Mouse (Mus musculus) intestine, postnatal 0 days (tissue): ENCODE results near the gene Aktip. TPM values are rescaled to one million over a fixed set of nuclear protein-coding genes. Genes with fewer than 3 reads are reported as not detected.

Experiments used
- ATAC-seq: fragments of 200-750 bp; cut with Nextera tagmentation; 2 replicates; pipeline ENCODE4 v1.8.0; 2017; ENCODE audit warnings: mild to moderate bottlenecking, moderate TSS enrichment, moderate library complexity
- H3K27ac ChIP-seq: fragments of 300-500 bp; sonication (generic); 2 replicates; pipeline ENCODE4 v1.5.1; 2014; ENCODE audit warnings: mild to moderate bottlenecking, low read depth, low read length, moderate library complexity
- H3K27me3 ChIP-seq: fragments of 300-500 bp; sonication (generic); replicated peaks from 2 replicates; pipeline ENCODE4 v1.6.1; 2014; ENCODE audit warnings: low read length, mixed read lengths; ENCODE audit not compliant: control insufficient read depth, insufficient read depth
- H3K36me3 ChIP-seq: fragments of 300-500 bp; sonication (generic); 2 replicates; pipeline ENCODE4 v1.6.1; 2014; ENCODE audit warnings: mild to moderate bottlenecking, moderate library complexity; ENCODE audit not compliant: control insufficient read depth, insufficient read depth
- H3K4me1 ChIP-seq: fragments of 300-500 bp; sonication (generic); replicated peaks from 2 replicates; pipeline ENCODE4 v1.6.1; 2014; ENCODE audit warnings: antibody characterized with exemption, low read length, mixed read lengths; ENCODE audit not compliant: control insufficient read depth, insufficient read depth
- H3K4me2 ChIP-seq: fragments of 300-500 bp; sonication (generic); replicated peaks from 2 replicates; pipeline ENCODE4 v1.6.1; 2014; ENCODE audit warnings: low read depth, mild to moderate bottlenecking, moderate library complexity
- H3K4me3 ChIP-seq: fragments of 300-500 bp; sonication (generic); 2 replicates; pipeline ENCODE4 v1.5.1; 2014; ENCODE audit warnings: low read depth, low read length
- H3K9ac ChIP-seq: fragments of 300-500 bp; sonication (generic); 2 replicates; pipeline ENCODE4 v1.6.1; 2014; ENCODE audit warnings: mild to moderate bottlenecking, low read depth, low read length
- H3K9me3 ChIP-seq: fragments of 300-500 bp; sonication (generic); 2 replicates; pipeline ENCODE4 v1.6.1; 2016; ENCODE audit warnings: mixed run types; ENCODE audit not compliant: control insufficient read depth
- CTCF ChIP-seq: sonication (generic); IDR thresholded peaks from 2 replicates; pipeline ENCODE4 v1.5.1; 2016; ENCODE audit warnings: low read depth, mild to moderate bottlenecking, control low read depth, antibody characterized with exemption, moderate library complexity
- WGBS: fragments of 180-500 bp; shearing (Covaris S2); extraction: QIAGEN DNeasy Blood & Tissue Kit; methylation state at CpG from one replicate; pipeline ENCODE4 v1.1.7; 2014; 5-methylcytosine and 5-hydroxymethylcytosine counted together
- polyA plus RNA-seq: library from polyadenylated mRNA; unstranded; fragments of >200 nt; fragmentation: Nextera tagmentation; extraction: Ambion mirVana; gene quantifications from 2 replicates; pipeline ENCODE4 v1.2.1, GENCODE M21; 2015

The Aktip gene
- polyA plus RNA-seq, 1 experiment from 2014 or later: 29.1 TPM

DNA sequence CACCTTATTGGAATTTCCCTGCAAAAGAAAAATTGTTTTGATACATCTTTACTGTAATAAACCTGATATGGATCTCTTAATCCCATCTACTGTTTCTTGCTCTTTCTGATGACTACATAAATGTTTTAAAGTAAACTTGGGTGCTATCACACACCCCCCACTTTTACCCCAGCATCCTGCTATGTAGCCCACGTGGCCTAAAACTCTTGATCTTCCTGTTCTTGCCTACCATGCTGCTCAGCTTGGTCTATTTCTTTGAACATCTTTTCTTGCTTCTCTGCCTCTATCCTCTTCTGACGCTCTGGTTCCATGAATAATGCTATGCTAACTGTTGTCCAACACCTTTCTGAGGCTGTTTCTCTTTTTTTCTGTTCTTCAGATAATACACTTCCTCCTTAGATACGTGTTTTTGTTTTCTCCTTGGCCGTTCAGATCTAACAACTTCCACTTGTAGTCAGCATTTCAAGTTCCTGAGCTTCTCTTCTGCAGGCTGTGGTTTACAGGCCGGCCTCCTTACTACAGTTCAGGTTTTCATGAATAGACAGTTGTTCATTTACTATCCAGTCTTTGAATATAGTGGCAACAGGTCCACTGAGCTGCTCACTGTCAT lies 87.8 kb downstream of the Aktip start:
- TF ChIP-seq CTCF: no peak
- Histone ChIP-seq H3K27me3 (no peaks in the 10 kb centered on the region), H3K4me3 (no peak overlapping the region), H3K27ac (no peak overlapping the region), H3K36me3 (peaks cover 41% of the 10 kb centered on the region), H3K4me2 (no peak overlapping the region), H3K9ac (no peak overlapping the region), H3K9me3 (no peaks in the 10 kb centered on the region), H3K4me1 (no peaks in the 10 kb centered on the region)
- WGBS: 81% methylated on average over 5 of the region's 5 CpGs
- ATAC-seq: no peak

DNA sequence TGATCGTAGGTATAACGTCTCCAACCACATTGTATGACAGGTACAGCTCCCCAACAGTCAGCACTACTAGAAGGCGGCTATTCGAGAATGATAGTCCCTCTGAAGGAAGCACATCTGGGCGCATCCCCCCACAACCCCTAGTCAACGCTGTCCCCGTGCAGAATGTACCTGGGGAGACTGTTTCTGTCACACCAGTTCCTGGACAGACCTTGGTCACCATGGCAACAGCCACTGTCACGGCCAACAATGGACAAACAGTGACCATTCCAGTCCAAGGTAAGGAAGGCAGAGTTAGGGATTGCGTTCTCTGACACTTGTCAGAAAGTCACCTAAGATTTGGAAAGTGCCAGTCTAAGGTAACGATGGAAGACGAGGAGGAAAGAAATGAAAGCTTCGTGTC lies 93.5 kb downstream of the Aktip start:
- H3K9ac ChIP-seq: no peak overlapping the region
- peaks cover 31% of the 10 kb centered on the region for H3K36me3 ChIP-seq
- 83% methylated on average over 12 of the region's 12 CpGs for WGBS
- no peaks in the 10 kb centered on the region for H3K9me3 ChIP-seq
- H3K4me2 ChIP-seq: no peak overlapping the region
- TF ChIP-seq CTCF: no peak
- no peak overlapping the region for H3K27ac ChIP-seq
- H3K27me3 ChIP-seq: no peaks in the 10 kb centered on the region
- ATAC-seq: no peak
- no peak overlapping the region for H3K4me3 ChIP-seq
- no peaks in the 10 kb centered on the region for H3K4me1 ChIP-seq

DNA sequence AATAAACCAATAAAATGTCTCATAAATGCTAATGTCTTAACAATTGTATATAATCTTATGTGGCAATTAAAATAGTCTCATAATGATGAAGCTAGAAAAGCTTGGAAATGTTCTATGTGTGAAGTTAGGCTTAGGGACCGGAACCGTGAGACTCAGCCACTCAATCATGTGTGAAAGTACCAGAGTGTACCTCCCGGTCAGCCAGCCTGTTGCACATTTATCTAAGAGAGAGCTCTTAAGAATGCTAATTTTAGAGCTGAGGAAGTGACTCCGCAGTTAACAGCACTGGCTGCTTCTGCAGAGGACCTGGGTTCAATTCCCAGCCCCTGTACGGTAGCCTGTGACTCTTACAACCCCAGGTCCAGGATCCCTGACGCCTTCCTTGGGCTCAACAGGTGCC lies 101.7 kb downstream of the Aktip start:
- Histone ChIP-seq H3K27me3 (no peaks in the 10 kb centered on the region), H3K9me3 (no peaks in the 10 kb centered on the region), H3K9ac (no peak overlapping the region), H3K4me2 (no peak overlapping the region), H3K27ac (no peak overlapping the region), H3K36me3 (peaks cover 50% of the 10 kb centered on the region), H3K4me3 (no peak overlapping the region), H3K4me1 (no peaks in the 10 kb centered on the region)
- no peak for TF ChIP-seq CTCF
- ATAC-seq: no peak
- WGBS: 89% methylated on average over 6 of the region's 6 CpGs

DNA sequence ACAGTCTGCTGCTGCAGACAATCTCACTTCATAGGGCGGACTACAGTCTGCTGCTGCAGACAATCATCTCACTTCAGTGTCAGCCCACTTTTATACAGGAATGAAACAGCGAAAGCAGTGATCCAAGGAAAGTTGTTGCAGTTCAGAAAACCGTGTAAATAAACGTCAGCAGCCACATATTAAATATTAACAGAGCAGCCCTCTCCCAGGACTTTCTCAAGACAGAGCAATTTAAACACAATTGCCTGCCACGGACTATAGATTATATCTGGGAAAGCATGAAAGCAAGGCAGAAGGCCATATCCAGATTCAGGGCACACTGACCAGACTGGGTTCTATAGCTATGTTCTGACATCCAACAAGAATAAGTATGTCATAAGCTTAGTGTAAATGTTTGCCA lies 105.6 kb downstream of the Aktip start:
- 50% methylated on average over 5 of the region's 5 CpGs for WGBS

DNA sequence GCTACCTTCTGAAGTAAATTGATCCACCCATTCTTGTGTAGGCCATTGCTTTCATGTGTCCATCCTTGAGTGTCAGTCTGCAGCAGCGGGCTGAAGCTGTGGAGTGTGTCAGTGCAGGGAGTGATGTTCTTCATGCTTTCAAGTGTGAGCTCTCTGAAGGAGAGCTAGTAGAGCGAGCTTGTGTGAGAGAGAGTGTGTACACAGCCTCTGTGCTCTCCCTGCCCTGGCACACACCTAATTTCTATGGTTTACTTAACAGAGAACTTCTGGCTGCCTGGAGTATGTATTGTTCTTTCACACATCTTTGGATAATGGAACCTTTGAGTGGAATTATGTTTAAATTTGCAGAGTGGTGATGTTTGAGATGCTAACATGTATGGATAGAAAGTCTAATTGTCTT lies 110.2 kb downstream of the Aktip start:
- TF ChIP-seq CTCF: no peak
- Histone ChIP-seq H3K4me1 (no peaks in the 10 kb centered on the region), H3K9me3 (no peaks in the 10 kb centered on the region), H3K27me3 (no peaks in the 10 kb centered on the region), H3K4me3 (no peak overlapping the region), H3K4me2 (no peak overlapping the region), H3K9ac (no peak overlapping the region), H3K36me3 (peaks cover 60% of the 10 kb centered on the region), H3K27ac (no peak overlapping the region)
- WGBS: 82% methylated on average over 2 of the region's 2 CpGs
- ATAC-seq: no peak

More for the DNA sequence above, 105.6 kb downstream of the Aktip start:
- TF ChIP-seq CTCF: no peak
- Histone ChIP-seq H3K27me3 (no peaks in the 10 kb centered on the region), H3K4me3 (no peak overlapping the region), H3K4me2 (no peak overlapping the region), H3K9ac (no peak overlapping the region), H3K9me3 (no peaks in the 10 kb centered on the region), H3K27ac (no peak overlapping the region), H3K4me1 (no peaks in the 10 kb centered on the region), H3K36me3 (peaks cover 58% of the 10 kb centered on the region)
- ATAC-seq: no peak

DNA sequence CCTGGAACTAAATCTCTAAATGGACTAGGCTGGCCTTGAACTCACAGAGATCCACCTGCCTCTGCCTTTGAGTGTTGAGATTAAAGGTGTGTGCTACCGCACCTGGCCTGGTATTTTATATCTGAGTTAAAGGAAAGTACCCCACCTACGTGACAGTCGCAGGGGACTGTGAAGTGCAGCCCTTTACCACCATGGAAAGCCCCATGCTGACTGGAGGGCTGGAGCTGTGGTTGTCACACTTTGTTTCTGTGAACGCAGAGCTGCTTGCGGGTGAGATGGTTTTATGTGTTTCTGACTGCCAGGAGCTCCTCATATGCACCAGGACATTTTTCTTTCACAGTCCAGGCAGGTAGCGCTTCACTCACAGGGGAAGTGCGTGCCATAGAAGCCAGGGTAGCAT lies 111.3 kb downstream of the Aktip start:
- H3K27ac ChIP-seq: no peak overlapping the region

DNA sequence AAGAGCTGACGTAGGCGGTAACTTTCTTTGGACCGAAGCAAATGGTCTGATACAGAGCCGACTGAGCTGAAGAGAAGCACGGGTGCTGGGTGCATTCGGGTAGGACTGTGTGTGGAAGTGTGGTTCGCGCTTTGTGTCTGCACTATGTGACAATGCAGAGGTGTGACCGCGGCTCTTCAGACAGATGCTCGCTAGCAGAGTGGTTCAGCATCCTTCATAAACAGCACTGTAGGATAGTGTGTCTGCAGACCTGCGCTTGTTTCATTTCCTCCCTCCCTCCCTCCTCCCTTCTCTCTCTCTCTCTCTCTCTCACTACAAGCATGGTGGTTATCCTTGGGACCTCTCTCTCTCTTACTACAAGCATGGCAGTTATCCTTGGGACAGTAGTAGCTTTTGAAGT lies 117.3 kb downstream of the Aktip start:
- Histone ChIP-seq H3K27me3 (no peaks in the 10 kb centered on the region), H3K4me1 (no peaks in the 10 kb centered on the region), H3K4me2 (no peak overlapping the region), H3K9me3 (no peaks in the 10 kb centered on the region), H3K9ac (no peak overlapping the region), H3K27ac (no peak overlapping the region), H3K36me3 (peaks cover 58% of the 10 kb centered on the region), H3K4me3 (no peak overlapping the region)
- 87% methylated on average over 12 of the region's 12 CpGs for WGBS
- TF ChIP-seq CTCF: no peak
- no peak for ATAC-seq

More for the DNA sequence above, 111.3 kb downstream of the Aktip start:
- H3K4me3 ChIP-seq: no peak overlapping the region
- H3K9ac ChIP-seq: no peak overlapping the region
- no peaks in the 10 kb centered on the region for H3K27me3 ChIP-seq
- 93% methylated on average over 7 of the region's 7 CpGs for WGBS
- H3K4me2 ChIP-seq: no peak overlapping the region
- H3K9me3 ChIP-seq: no peaks in the 10 kb centered on the region
- H3K4me1 ChIP-seq: no peaks in the 10 kb centered on the region
- TF ChIP-seq CTCF: no peak
- peaks cover 64% of the 10 kb centered on the region for H3K36me3 ChIP-seq
- ATAC-seq: no peak
